Mouse (Mus musculus): ENCODE measurements around the gene Rbpj. TPM values are rescaled to one million over a fixed set of nuclear protein-coding genes. Genes with fewer than 3 reads are reported as not detected.

The Rbpj gene
- total and polyA plus RNA-seq, 3 experiments, result 40.5 to 62.8 (median 61.3) TPM

DNA sequence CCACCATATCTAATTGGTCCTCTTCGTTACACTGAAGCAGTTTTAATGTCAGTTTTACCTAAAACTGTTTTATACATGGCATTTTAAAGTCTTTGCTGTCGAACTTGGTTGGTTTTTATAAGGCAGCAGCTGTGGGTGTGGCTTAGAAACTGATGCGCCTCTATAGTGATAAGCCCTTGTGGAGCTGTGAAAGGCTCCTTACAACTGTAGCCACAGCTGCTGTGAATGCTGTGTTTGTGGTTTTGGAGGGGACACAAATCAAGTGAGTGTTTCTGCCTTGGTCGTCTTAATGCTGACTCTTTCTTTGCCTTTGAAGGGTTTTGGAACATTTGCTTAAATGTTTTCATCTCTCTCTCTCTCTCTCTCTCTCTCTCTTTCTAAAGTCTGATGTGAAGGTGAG, 139.5 kb downstream of the Rbpj start:
- dilution Hi-C loops (cut with MboI; ENCODE audit: extremely low pct_ligation_motif_present, extremely low pct_unique_long_range_greater_than_20kb, low sequenced_read_pairs), result no loop called here
- H3K36me3 ChIP-seq (replicated peaks in 1 of 2; ENCODE audit: control insufficient read depth in 1 of 2, insufficient read depth in 1 of 2, low read length in 1 of 2), result peaks cover 0 to 29% of the 10 kb centered on the region in 2 experiments
- in situ Hi-C loops (cut with MboI; ENCODE audit: low pct_ligation_motif_present, low pct_unique_long_range_greater_than_20kb, low sequenced_read_pairs), result no loop called here
- TF ChIP-seq JUN (IDR thresholded peaks at IDR 0.05; ENCODE audit: insufficient read depth, low read depth, low read length), result no peak
- TF ChIP-seq SIN3A (IDR thresholded peaks at IDR 0.05; ENCODE audit: low read length), result no peak
- TF ChIP-seq CHD1 (IDR thresholded peaks at IDR 0.05; ENCODE audit: low read depth, low read length), result no peak
- TF ChIP-seq E2F4 (IDR thresholded peaks at IDR 0.05; ENCODE audit: insufficient replicate concordance, low read depth, low read length), result no peak
- no peak for TF ChIP-seq MEF2A (IDR thresholded peaks at IDR 0.05; ENCODE audit: borderline replicate concordance, low read depth, low read length)
- TF ChIP-seq POLR2A (IDR thresholded peaks at IDR 0.05; ENCODE audit: low read depth, low read length), result no peak
- no peak for TF ChIP-seq IRF4 (IDR thresholded peaks at IDR 0.05; ENCODE audit: low read depth, low read length)
- no peak for TF ChIP-seq RCOR1 (conservative IDR thresholded peaks at IDR 0.05; ENCODE audit: low read depth, low read length)
- no peak for TF ChIP-seq CHD2 (IDR thresholded peaks at IDR 0.05; ENCODE audit: low read length)
- TF ChIP-seq ZKSCAN1 (IDR thresholded peaks at IDR 0.05; ENCODE audit: borderline replicate concordance, low read depth, low read length), result no peak
- TF ChIP-seq UBTF (IDR thresholded peaks at IDR 0.05; ENCODE audit: low read depth, low read length), result no peak
- no peak for TF ChIP-seq POLR2AphosphoS2 (IDR thresholded peaks at IDR 0.05; ENCODE audit: low read depth, low read length)
- no peak for TF ChIP-seq TCF12 (IDR thresholded peaks at IDR 0.05; ENCODE audit: low read depth, low read length)
- TF ChIP-seq ZMIZ1 (IDR thresholded peaks at IDR 0.05; ENCODE audit: low read depth, low read length), result no peak
- TF ChIP-seq NELFE (IDR thresholded peaks at IDR 0.05; ENCODE audit: low read depth, low read length), result no peak
- TF ChIP-seq KAT2A (IDR thresholded peaks at IDR 0.05; ENCODE audit: insufficient replicate concordance, low read length), result no peak
- no peak overlapping the region for H3K4me3 ChIP-seq (replicated peaks in 1 of 3; ENCODE audit: low read depth in 2 of 3, low read length in 2 of 3, poor library complexity in 1 of 3)
- no peak overlapping the region for H3K9ac ChIP-seq (ENCODE audit: insufficient read depth, low read depth)
- H3K9me3 ChIP-seq (replicated peaks; ENCODE audit: low read length), result no peaks in the 10 kb centered on the region
- H3K27me3 ChIP-seq (replicated peaks), result no peaks in the 10 kb centered on the region
- H3K27ac ChIP-seq (ENCODE audit: insufficient read depth, low read depth), result no peak overlapping the region
- no peak for DNase-seq (ENCODE audit: extremely low read depth)
- peaks cover 78% of the 10 kb centered on the region for H3K79me2 ChIP-seq (replicated peaks; ENCODE audit: control insufficient read depth, extremely low read depth, insufficient read depth, poor library complexity, severe bottlenecking)
- peaks cover 2 to 68% of the 10 kb centered on the region in 2 experiments; a peak in 3 of 4 replicates for H3K4me1 ChIP-seq (ENCODE audit: control insufficient read depth in 1 of 2, insufficient read depth in 2 of 2)
- no peak overlapping the region for H3K4me2 ChIP-seq (ENCODE audit: insufficient read depth, low read depth, poor library complexity, severe bottlenecking)

DNA sequence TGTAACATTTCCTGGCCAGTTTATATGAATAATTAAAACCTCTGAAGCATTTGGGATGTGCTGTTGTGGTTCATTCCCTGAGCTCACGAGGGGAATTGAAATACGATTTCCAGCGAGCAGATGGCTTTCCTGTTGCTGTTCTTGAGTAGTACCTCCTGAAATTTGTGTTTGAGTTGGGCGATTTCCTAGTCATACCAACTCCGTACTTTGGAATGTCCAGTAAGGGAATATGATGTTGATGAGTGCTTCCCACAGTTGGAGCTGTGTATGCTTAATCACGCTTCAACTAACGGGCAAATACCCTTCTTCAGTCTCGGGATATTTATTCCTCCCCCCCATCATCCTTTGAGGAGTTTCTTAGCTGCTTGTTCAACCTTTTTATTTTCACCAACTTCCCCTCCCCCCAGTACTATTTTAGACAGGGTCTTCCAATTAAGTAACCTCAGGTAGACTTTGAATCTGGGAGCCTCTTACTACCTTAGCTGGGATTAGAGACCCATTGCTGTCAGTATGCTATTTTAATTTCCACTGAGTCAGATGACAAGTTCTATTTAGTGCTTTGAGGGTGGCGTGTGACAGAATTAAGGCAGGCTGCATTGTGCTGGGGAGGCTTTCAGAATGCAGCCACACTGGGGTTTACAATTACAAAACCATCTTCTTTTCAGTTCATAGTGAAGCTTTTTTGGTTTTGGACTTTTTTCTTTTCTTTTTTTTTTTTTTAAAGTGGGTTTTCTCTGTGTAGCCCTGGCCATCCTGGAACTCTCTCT, 141.5 kb downstream of the Rbpj start:
- no peak overlapping the region for H3K4me2 ChIP-seq (ENCODE audit: insufficient read depth, low read depth, poor library complexity, severe bottlenecking)
- peaks cover 76% of the 10 kb centered on the region for H3K79me2 ChIP-seq (replicated peaks; ENCODE audit: control insufficient read depth, extremely low read depth, insufficient read depth, poor library complexity, severe bottlenecking)
- H3K9me3 ChIP-seq (replicated peaks; ENCODE audit: low read length), result no peaks in the 10 kb centered on the region
- no peak overlapping the region for H3K9ac ChIP-seq (ENCODE audit: insufficient read depth, low read depth)
- no peaks in the 10 kb centered on the region for H3K27me3 ChIP-seq (replicated peaks)
- TF ChIP-seq E2F4 (IDR thresholded peaks at IDR 0.05; ENCODE audit: insufficient replicate concordance, low read depth, low read length) (no peak), EP300 (IDR thresholded peaks at IDR 0.05; ENCODE audit: low read length) (0 out of 2 replicates have a peak, but pooled peaks have one; percentile 13)
- in situ Hi-C loops (cut with MboI; ENCODE audit: low pct_ligation_motif_present, low pct_unique_long_range_greater_than_20kb, low sequenced_read_pairs), result no loop called here
- H3K27ac ChIP-seq (ENCODE audit: insufficient read depth, low read depth), result no peak overlapping the region
- peaks cover 0 to 58% of the 10 kb centered on the region in 2 experiments; a peak in 2 of 4 replicates for H3K4me1 ChIP-seq (ENCODE audit: control insufficient read depth in 1 of 2, insufficient read depth in 2 of 2)
- no peak for DNase-seq (ENCODE audit: extremely low read depth)
- peaks cover 0 to 19% of the 10 kb centered on the region in 2 experiments for H3K36me3 ChIP-seq (replicated peaks in 1 of 2; ENCODE audit: control insufficient read depth in 1 of 2, insufficient read depth in 1 of 2, low read length in 1 of 2)
- no peak overlapping the region for H3K4me3 ChIP-seq (replicated peaks in 1 of 3; ENCODE audit: low read depth in 2 of 3, low read length in 2 of 3, poor library complexity in 1 of 3)
- dilution Hi-C loops (cut with MboI; ENCODE audit: extremely low pct_ligation_motif_present, extremely low pct_unique_long_range_greater_than_20kb, low sequenced_read_pairs), result no loop called here
